Mouse (Mus musculus) hindbrain, postnatal 0 days (tissue): ENCODE measurements around the gene Epo. TPM values are rescaled to one million over a fixed set of nuclear protein-coding genes. Genes with fewer than 3 reads are reported as not detected.

Experiments
- ATAC-seq: fragments of 200-750 bp; cut with Nextera tagmentation; 2 replicates; pipeline ENCODE4 v1.8.0; 2017; ENCODE audit warnings: mild to moderate bottlenecking, moderate TSS enrichment, moderate library complexity
- DNase-seq: peaks from one replicate; pipeline ENCODE4 v3.0.0-alpha.2; 2015; ENCODE audit warnings: low spot score
- H3K27ac ChIP-seq: fragments of 300-500 bp; sonication (generic); 2 replicates; pipeline ENCODE4 v1.5.1; 2014; ENCODE audit warnings: mild to moderate bottlenecking
- H3K27me3 ChIP-seq: fragments of 300-500 bp; sonication (generic); 2 replicates; pipeline ENCODE4 v1.6.1; 2014; ENCODE audit warnings: low read length, mixed read lengths; ENCODE audit not compliant: insufficient read depth
- H3K36me3 ChIP-seq: fragments of 300-500 bp; sonication (generic); 2 replicates; pipeline ENCODE4 v1.6.1; 2014; ENCODE audit warnings: low read length, mixed read lengths; ENCODE audit not compliant: insufficient read depth
- H3K4me1 ChIP-seq: fragments of 300-500 bp; sonication (generic); 2 replicates; pipeline ENCODE4 v1.6.1; 2014; ENCODE audit warnings: antibody characterized with exemption, low read length, mixed read lengths; ENCODE audit not compliant: insufficient read depth
- H3K4me2 ChIP-seq: fragments of 300-500 bp; sonication (generic); 2 replicates; pipeline ENCODE4 v1.6.1; 2014; ENCODE audit warnings: low read depth, mild to moderate bottlenecking, low read length, moderate library complexity, mixed read lengths
- H3K4me3 ChIP-seq: fragments of 300-500 bp; sonication (generic); 2 replicates; pipeline ENCODE4 v1.5.1; 2014; ENCODE audit warnings: low read length
- H3K9ac ChIP-seq: fragments of 300-500 bp; sonication (generic); replicated peaks from 2 replicates; pipeline ENCODE4 v1.6.1; 2014; ENCODE audit warnings: mild to moderate bottlenecking, low read length, moderate library complexity, mixed read lengths
- H3K9me3 ChIP-seq: fragments of 300-500 bp; sonication (generic); 2 replicates; pipeline ENCODE4 v1.6.1; 2016; ENCODE audit warnings: low read length, mixed read lengths
- CTCF ChIP-seq: IDR thresholded peaks from 2 replicates; pipeline ENCODE4 v1.5.1; 2016; ENCODE audit warnings: antibody characterized with exemption, control low read depth, low read depth
- WGBS: fragments of 180-500 bp; shearing (Covaris S2); extraction: QIAGEN DNeasy Blood & Tissue Kit; methylation state at CpG from one replicate; pipeline ENCODE4 v1.1.7; 2014; 5-methylcytosine and 5-hydroxymethylcytosine counted together
- microRNA-seq, 2 experiments: library from miRNA; unstranded; fragments of <30 nt; microRNA quantifications; one replicate each; pipeline ENCODE4; 2016
- polyA plus RNA-seq: library from polyadenylated mRNA; unstranded; fragments of >200 nt; fragmentation: Nextera tagmentation; extraction: Ambion mirVana; gene quantifications from 2 replicates; pipeline ENCODE4 v1.2.1, GENCODE M21; 2015
- total RNA-seq: library from RNA; depleted of rRNA; stranded (reverse); fragments of >200 nt; gene quantifications from 2 replicates; pipeline ENCODE4 v1.2.3, GENCODE M21; 2014; rRNA removed

Gene Epo
- total and polyA plus RNA-seq, 2 experiments from 2014 or later = not detected

- Histone ChIP-seq H3K4me1 (no peaks in the 10 kb centered on the region), H3K36me3 (no peaks in the 10 kb centered on the region), H3K4me2 (no peak overlapping the region), H3K9ac (no peak overlapping the region), H3K27ac (no peak overlapping the region), H3K9me3 (no peaks in the 10 kb centered on the region), H3K4me3 (no peak overlapping the region), H3K27me3 (no peaks in the 10 kb centered on the region)
- 37% methylated on average over 3 of the region's 3 CpGs for WGBS
- TF ChIP-seq CTCF = peak; percentile 63
- ATAC-seq (0 out of 2 replicates have a peak, but pooled peaks have one; percentile 27), DNase-seq (peak; percentile 51)
Measured at GRCm38 (mm10) chr5:137465049-137465448, 68.0 kb downstream of the Epo start.

GRCm38 (mm10) chr5:137455866-137456591 lies 77.0 kb downstream of the Epo start:
- no peak for TF ChIP-seq CTCF
- H3K4me1 ChIP-seq = no peaks in the 10 kb centered on the region
- no peaks in the 10 kb centered on the region for H3K9me3 ChIP-seq
- H3K36me3 ChIP-seq = no peaks in the 10 kb centered on the region
- no peak overlapping the region for H3K4me3 ChIP-seq
- no peak overlapping the region for H3K4me2 ChIP-seq
- WGBS = 64% methylated on average over 7 of the region's 7 CpGs
- DNase-seq = no peak
- no peaks in the 10 kb centered on the region for H3K27me3 ChIP-seq
- H3K9ac ChIP-seq = no peak overlapping the region
- no peak overlapping the region for H3K27ac ChIP-seq
- ATAC-seq = no peak

- WGBS = 84% methylated on average over 6 of the region's 6 CpGs
- no peak overlapping the region for H3K4me3 ChIP-seq
- no peak overlapping the region for H3K9ac ChIP-seq
- TF ChIP-seq CTCF = no peak
- ATAC-seq (no peak), DNase-seq (no peak)
- no peak overlapping the region for H3K27ac ChIP-seq
- H3K36me3 ChIP-seq = no peaks in the 10 kb centered on the region
- H3K27me3 ChIP-seq = no peaks in the 10 kb centered on the region
- no peaks in the 10 kb centered on the region for H3K4me1 ChIP-seq
- H3K9me3 ChIP-seq = no peaks in the 10 kb centered on the region
- H3K4me2 ChIP-seq = no peak overlapping the region
Measured at GRCm38 (mm10) chr5:137455206-137455605, 77.8 kb downstream of the Epo start.

- H3K9ac ChIP-seq = no peak overlapping the region
- H3K9me3 ChIP-seq = no peaks in the 10 kb centered on the region
- ATAC-seq (no peak), DNase-seq (no peak)
- TF ChIP-seq CTCF = no peak
- no peaks in the 10 kb centered on the region for H3K36me3 ChIP-seq
- H3K4me1 ChIP-seq = no peaks in the 10 kb centered on the region
- no peak overlapping the region for H3K27ac ChIP-seq
- H3K4me3 ChIP-seq = no peak overlapping the region
- H3K4me2 ChIP-seq = no peak overlapping the region
- H3K27me3 ChIP-seq = no peaks in the 10 kb centered on the region
Measured at GRCm38 (mm10) chr5:137445536-137445935, 87.5 kb downstream of the Epo start.

GRCm38 (mm10) chr5:137440216-137440855 lies 92.7 kb downstream of the Epo start:
- H3K36me3 ChIP-seq = no peaks in the 10 kb centered on the region
- DNase-seq (no peak), ATAC-seq (no peak)
- no peak overlapping the region for H3K27ac ChIP-seq
- H3K4me2 ChIP-seq = no peak overlapping the region
- no peaks in the 10 kb centered on the region for H3K9me3 ChIP-seq
- H3K4me3 ChIP-seq = no peak overlapping the region
- no peaks in the 10 kb centered on the region for H3K4me1 ChIP-seq
- H3K27me3 ChIP-seq = no peaks in the 10 kb centered on the region
- no peak for TF ChIP-seq CTCF
- no peak overlapping the region for H3K9ac ChIP-seq
- WGBS = 65% methylated on average over 11 of the region's 11 CpGs

- no peaks in the 10 kb centered on the region for H3K36me3 ChIP-seq
- ATAC-seq (peak; percentile 68; the same call in 1 of the 2 replicates), DNase-seq (peak; percentile 79)
- 20% methylated on average over 6 of the region's 6 CpGs for WGBS
- H3K9me3 ChIP-seq = no peaks in the 10 kb centered on the region
- no peak overlapping the region for H3K9ac ChIP-seq
- TF ChIP-seq CTCF = no peak
- no peak overlapping the region for H3K4me3 ChIP-seq
- H3K27ac ChIP-seq = peak overlapping the region; percentile 51; the same call in 1 of the 2 replicates
- no peaks in the 10 kb centered on the region for H3K4me1 ChIP-seq
- no peak overlapping the region for H3K4me2 ChIP-seq
- no peaks in the 10 kb centered on the region for H3K27me3 ChIP-seq
Measured at GRCm38 (mm10) chr5:137433889-137434288, 99.2 kb downstream of the Epo start.

Small RNA genes lying within 50 kb of the gene (microRNA-seq; reads per million reads assigned to microRNA genes)
- 1.8 to 3.2 reads per million in 2 experiments for gene Mir6418

Other genes with a start within 250 kb of the Epo start
- 210 and 219 TPM in 2 replicates for gene Ache, start 245.7 kb downstream of the Epo start, total RNA-seq
- 151 and 157 TPM in 2 replicates for gene Ache, start 245.7 kb downstream of the Epo start, polyA plus RNA-seq
- 35.5 TPM in 2 replicates for gene Ufsp1, start 238.6 kb downstream of the Epo start, total RNA-seq
- gene Ufsp1, start 238.6 kb downstream of the Epo start, polyA plus RNA-seq = 32.1 and 33.3 TPM in 2 replicates
- 82.9 and 98.9 TPM in 2 replicates for gene Srrt, start 225.6 kb downstream of the Epo start, total RNA-seq
- 55.5 and 57.0 TPM in 2 replicates for gene Srrt, start 225.6 kb downstream of the Epo start, polyA plus RNA-seq
- 14.3 and 15.0 TPM in 2 replicates for gene Trip6, start 218.8 kb downstream of the Epo start, total RNA-seq
- gene Trip6, start 218.8 kb downstream of the Epo start, polyA plus RNA-seq = 13.9 and 15.5 TPM in 2 replicates
- gene Slc12a9, start 199.6 kb downstream of the Epo start, total RNA-seq = 32.6 and 41.3 TPM in 2 replicates
- 27.3 and 27.6 TPM in 2 replicates for gene Slc12a9, start 199.6 kb downstream of the Epo start, polyA plus RNA-seq
- gene Ephb4, start 183.1 kb downstream of the Epo start, total RNA-seq = 18.3 and 18.9 TPM in 2 replicates
- gene Ephb4, start 183.1 kb downstream of the Epo start, polyA plus RNA-seq = 4.8 and 5.5 TPM in 2 replicates
- gene Zan, start 56.2 kb downstream of the Epo start, total RNA-seq = 0.43 and 1.6 TPM in 2 replicates
- 0.15 and 0.25 TPM in 2 replicates for gene Zan, start 56.2 kb downstream of the Epo start, polyA plus RNA-seq
- 62.1 and 83.5 TPM in 2 replicates for gene Pop7, start 30.7 kb downstream of the Epo start, total RNA-seq
- gene Pop7, start 30.7 kb downstream of the Epo start, polyA plus RNA-seq = 82.2 and 85.3 TPM in 2 replicates
- 20.3 and 21.4 TPM in 2 replicates for gene Gigyf1, start 14.7 kb downstream of the Epo start, total RNA-seq
- gene Gigyf1, start 14.7 kb downstream of the Epo start, polyA plus RNA-seq = 15.1 and 16.2 TPM in 2 replicates
- 1,135 and 1,251 TPM in 2 replicates for gene Gnb2, start 268 bp upstream of the Epo start, total RNA-seq
- gene Gnb2, start 268 bp upstream of the Epo start, polyA plus RNA-seq = 570 and 592 TPM in 2 replicates
- 192 and 253 TPM in 2 replicates for gene Actl6b, start 20.3 kb upstream of the Epo start, total RNA-seq
- 204 and 207 TPM in 2 replicates for gene Actl6b, start 20.3 kb upstream of the Epo start, polyA plus RNA-seq
- 11.1 and 24.2 TPM in 2 replicates for gene Tfr2, start 36.6 kb upstream of the Epo start, total RNA-seq
- 13.5 and 13.7 TPM in 2 replicates for gene Tfr2, start 36.6 kb upstream of the Epo start, polyA plus RNA-seq
- 10.9 and 13.3 TPM in 2 replicates for gene Mospd3, start 67.8 kb upstream of the Epo start, total RNA-seq
- gene Mospd3, start 67.8 kb upstream of the Epo start, polyA plus RNA-seq = 57.3 and 66.7 TPM in 2 replicates
- gene Pcolce, start 80.5 kb upstream of the Epo start, total RNA-seq = 22.3 and 26.2 TPM in 2 replicates
- 21.5 and 22.0 TPM in 2 replicates for gene Pcolce, start 80.5 kb upstream of the Epo start, polyA plus RNA-seq
- gene Fbxo24, start 95.8 kb upstream of the Epo start, total RNA-seq = 0.25 and 0.26 TPM in 2 replicates
- 0.18 TPM in 1 of 2 replicates, not detected in the other for gene Fbxo24, start 95.8 kb upstream of the Epo start, polyA plus RNA-seq
- gene Lrch4, start 95.9 kb upstream of the Epo start, total RNA-seq = 9.6 and 10.4 TPM in 2 replicates
- 12.3 and 14.6 TPM in 2 replicates for gene Lrch4, start 95.9 kb upstream of the Epo start, polyA plus RNA-seq
- 3.4 and 4.1 TPM in 2 replicates for gene Gm20605, start 95.9 kb upstream of the Epo start, total RNA-seq
- 4.1 and 5.3 TPM in 2 replicates for gene Gm20605, start 95.9 kb upstream of the Epo start, polyA plus RNA-seq
- gene Sap25, start 108.1 kb upstream of the Epo start, total RNA-seq = 0.97 and 5.2 TPM in 2 replicates
- 2.9 and 3.7 TPM in 2 replicates for gene Sap25, start 108.1 kb upstream of the Epo start, polyA plus RNA-seq
- 0.40 and 1.4 TPM in 2 replicates for gene Irs3, start 112.5 kb upstream of the Epo start, total RNA-seq
- gene Irs3, start 112.5 kb upstream of the Epo start, polyA plus RNA-seq = 0.36 and 0.39 TPM in 2 replicates
- gene Agfg2, start 151.5 kb upstream of the Epo start, total RNA-seq = 18.7 and 27.0 TPM in 2 replicates
- 16.4 and 17.5 TPM in 2 replicates for gene Agfg2, start 151.5 kb upstream of the Epo start, polyA plus RNA-seq
- gene Nyap1, start 208.4 kb upstream of the Epo start, total RNA-seq = 192 and 215 TPM in 2 replicates
- gene Nyap1, start 208.4 kb upstream of the Epo start, polyA plus RNA-seq = 30.0 and 33.2 TPM in 2 replicates
- gene Tsc22d4, start 212.5 kb upstream of the Epo start, total RNA-seq = 383 and 444 TPM in 2 replicates
- 251 and 270 TPM in 2 replicates for gene Tsc22d4, start 212.5 kb upstream of the Epo start, polyA plus RNA-seq
- gene Ppp1r35, start 245.6 kb upstream of the Epo start, total RNA-seq = 52.8 and 67.0 TPM in 2 replicates
- gene Ppp1r35, start 245.6 kb upstream of the Epo start, polyA plus RNA-seq = 35.5 and 37.1 TPM in 2 replicates